ENCODE assay signal across 8 mouse cellular contexts in the genomic region with DNA sequence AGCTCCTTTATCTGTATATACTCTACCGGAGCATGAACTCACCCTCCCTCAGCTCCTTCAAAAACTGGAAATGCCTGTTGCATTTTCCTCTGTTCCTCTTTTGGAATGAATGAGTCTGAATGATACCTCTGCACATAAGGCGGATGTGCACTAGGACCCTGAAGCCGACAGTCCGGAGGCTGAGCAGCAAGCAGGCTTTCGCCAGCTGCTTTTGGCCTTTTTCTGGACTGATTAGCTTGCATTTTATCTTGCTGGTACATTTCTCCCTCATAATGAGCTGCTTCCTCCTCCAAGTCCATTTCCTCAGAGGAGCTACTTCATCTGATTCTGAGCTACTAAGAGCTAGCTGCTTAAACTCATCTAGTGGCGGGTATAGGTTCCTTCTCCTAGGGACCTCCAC. TPM values are rescaled to one million over a fixed set of nuclear protein-coding genes. Genes with fewer than 3 reads are reported as not detected.
DNase-seq lines count a peak whose midpoint lies in the region; ATAC-seq and TF ChIP-seq lines count a peak whose summit lies in the region.
"Not testable (repeated sequence)": the region's sequence is repeated elsewhere in the genome, so short reads cannot be mapped to it uniquely, and the experiment has no call there.
"Had no signal": no experiment of that assay in that cellular context is flagged by ENCODE, and none has a peak within 500 bp of the region (broad histone marks: within the 10 kb centered on the region; RNA-seq: fewer than 3 reads in every experiment).

No protein-coding gene starts in this region.

- H3K4me1 ChIP-seq in liver, adult 2 months (ENCODE audit: control insufficient read depth, insufficient read depth, low read length); lung, postnatal 0 days (ENCODE audit: insufficient read depth, low read depth, low read length): not testable (repeated sequence)

- WGBS in liver, adult 2 months = 68% methylated on average over 6 of the region's 6 CpGs
- 62% methylated on average over 6 of the region's 6 CpGs for WGBS in lung, postnatal 0 days

- H3K4me2 ChIP-seq in lung, postnatal 0 days (replicated peaks; ENCODE audit: low read depth, low read length) = not testable (repeated sequence)

- not testable (repeated sequence) for TF ChIP-seq CTCF in liver, adult 2 months (IDR thresholded peaks at IDR 0.05; ENCODE audit: low read depth, low read length); lung, postnatal 0 days (IDR thresholded peaks at IDR 0.05)

- H3K9ac ChIP-seq in liver, adult 2 months (ENCODE audit: low read depth, low read length); lung, postnatal 0 days (replicated peaks; ENCODE audit: low read depth): not testable (repeated sequence)

- not testable (repeated sequence) for TF ChIP-seq POLR2A in liver, adult 2 months (IDR thresholded peaks at IDR 0.05; ENCODE audit: extremely low read depth, insufficient read depth, low read length)

- H3K27me3 ChIP-seq in liver, adult 2 months (ENCODE audit: control insufficient read depth, insufficient read depth, low read length); lung, postnatal 0 days (replicated peaks; ENCODE audit: insufficient read depth, low read length): not testable (repeated sequence)

- not testable (repeated sequence) for H3K79me2 ChIP-seq in liver, adult 2 months (ENCODE audit: control insufficient read depth, insufficient read depth, low read length)

- peak; percentile 94 for DNase-seq in heart, adult 11 months
- DNase-seq in heart, adult 9 months (ENCODE audit: low spot score in 2 of 2) = peak; percentile 28 to 31
- peak; percentile 16 to 20 for DNase-seq in heart, postnatal 10 days
- peak; percentile 19 for DNase-seq in liver, adult 2 months (ENCODE audit: extremely low read depth, low read depth, low spot score)
- DNase-seq in lung, postnatal 0 days (ENCODE audit: low spot score) = peak; percentile 19

- ATAC-seq in lung, postnatal 0 days = not testable (repeated sequence)

- not testable (repeated sequence) for TF ChIP-seq EP300 in lung, postnatal 0 days (IDR thresholded peaks at IDR 0.05)

- intact Hi-C loops in heart, postnatal 10 days (cut with DNase I) = not testable (repeated sequence)

- H3K27ac ChIP-seq in liver, adult 2 months (replicated peaks; ENCODE audit: insufficient read depth, low read depth, low read length); lung, postnatal 0 days (ENCODE audit: low read length): not testable (repeated sequence)

- H3K36me3 ChIP-seq in liver, adult 2 months (ENCODE audit: control insufficient read depth, insufficient read depth, low read length); lung, postnatal 0 days (ENCODE audit: insufficient read depth, low read length): not testable (repeated sequence)

- not testable (repeated sequence) for H3K4me3 ChIP-seq in liver, adult 2 months (ENCODE audit: insufficient read depth, low read depth, low read length); lung, postnatal 0 days (ENCODE audit: low read depth, low read length)

- not testable (repeated sequence) for H3K9me3 ChIP-seq in lung, postnatal 0 days (ENCODE audit: low read length)

RNA-seq across cellular contexts. Expression of a gene that starts 19.4 kb away (rescaled TPM):
- total RNA-seq in heart, postnatal 10 days (2021) = 10 to 100 TPM; 15.1 to 16.1 TPM
- total RNA-seq in liver, adult 2 months (2014; rRNA removed) = 29.5 and 33.2 TPM in 2 replicates
- 37.3 and 44.7 TPM in 2 replicates for polyA plus RNA-seq in liver, adult 2 months (2012; rRNA removed)
- polyA plus RNA-seq in lung, postnatal 0 days (2015; fragmentation: Nextera tagmentation; extraction: Ambion mirVana) = 20.0 and 21.4 TPM in 2 replicates

RNA-seq across cellular contexts. Expression of a gene that starts 26.9 kb away (rescaled TPM):
- total RNA-seq in heart, postnatal 10 days (2021) = under 1 TPM in 1 of 2 experiments, not detected in 1; 0.22 TPM
- under 0.01 TPM in 1 of 2 replicates, not detected in the other for total RNA-seq in liver, adult 2 months (2014; rRNA removed)
- not detected in 2 replicates for polyA plus RNA-seq in liver, adult 2 months (2012; rRNA removed)
- 0.07 and 0.13 TPM in 2 replicates for polyA plus RNA-seq in lung, postnatal 0 days (2015; fragmentation: Nextera tagmentation; extraction: Ambion mirVana)
- total RNA-seq: adrenal gland, adult 2 months; adrenal gland, postnatal 25 days; MEL had no signal
- polyA plus RNA-seq: adrenal gland, adult 2 months had no signal

Comparison
In these comparisons a context has a peak if more than half of its experiments do, and no peak if none do; other contexts are left out.
1. DNase-seq: peak in every context shown above with its lines; median percentile 94 in heart, adult 11 months; 30 in heart, adult 9 months; 19 in liver, adult 2 months; 19 in lung, postnatal 0 days; 18 in heart, postnatal 10 days.